Mouse (Mus musculus) gastrocnemius, postnatal 36 days (tissue): ENCODE measurements around the gene Klhl18. TPM values are rescaled to one million over a fixed set of nuclear protein-coding genes. Genes with fewer than 3 reads are reported as not detected.

ENCODE experiments used
- DNase-seq, 2 experiments: peaks; one replicate each; pipeline ENCODE4 v3.0.0; 2022
- intact Hi-C: fragments of 180-260 bp; cut with DNase I; formaldehyde crosslinking; loops from one replicate; pipeline ENCODE4 v1.15.1; 2025
- long read RNA-seq, 2 experiments: library from polyadenylated mRNA; stranded (forward); transcript quantifications; one replicate each; pipeline ENCODE4 v2.0.0; 2021
- total RNA-seq, 2 experiments: library from RNA; stranded (reverse); gene quantifications; 2 replicates each; pipeline ENCODE4 v1.2.3; 2021

Gene Klhl18
- 1 to 10 TPM; 6.6 to 7.9 TPM for total RNA-seq
- long read RNA-seq, experiment 1, partial matches to known transcripts, result 0 of 1 reads
- long read RNA-seq, experiment 1, other reads (novel, unspliced or antisense), result 1 of 1 reads
- long read RNA-seq, experiment 2, partial matches to known transcripts, result 1 of 1 reads
- long read RNA-seq, experiment 2, other reads (novel, unspliced or antisense), result 0 of 1 reads

DNA sequence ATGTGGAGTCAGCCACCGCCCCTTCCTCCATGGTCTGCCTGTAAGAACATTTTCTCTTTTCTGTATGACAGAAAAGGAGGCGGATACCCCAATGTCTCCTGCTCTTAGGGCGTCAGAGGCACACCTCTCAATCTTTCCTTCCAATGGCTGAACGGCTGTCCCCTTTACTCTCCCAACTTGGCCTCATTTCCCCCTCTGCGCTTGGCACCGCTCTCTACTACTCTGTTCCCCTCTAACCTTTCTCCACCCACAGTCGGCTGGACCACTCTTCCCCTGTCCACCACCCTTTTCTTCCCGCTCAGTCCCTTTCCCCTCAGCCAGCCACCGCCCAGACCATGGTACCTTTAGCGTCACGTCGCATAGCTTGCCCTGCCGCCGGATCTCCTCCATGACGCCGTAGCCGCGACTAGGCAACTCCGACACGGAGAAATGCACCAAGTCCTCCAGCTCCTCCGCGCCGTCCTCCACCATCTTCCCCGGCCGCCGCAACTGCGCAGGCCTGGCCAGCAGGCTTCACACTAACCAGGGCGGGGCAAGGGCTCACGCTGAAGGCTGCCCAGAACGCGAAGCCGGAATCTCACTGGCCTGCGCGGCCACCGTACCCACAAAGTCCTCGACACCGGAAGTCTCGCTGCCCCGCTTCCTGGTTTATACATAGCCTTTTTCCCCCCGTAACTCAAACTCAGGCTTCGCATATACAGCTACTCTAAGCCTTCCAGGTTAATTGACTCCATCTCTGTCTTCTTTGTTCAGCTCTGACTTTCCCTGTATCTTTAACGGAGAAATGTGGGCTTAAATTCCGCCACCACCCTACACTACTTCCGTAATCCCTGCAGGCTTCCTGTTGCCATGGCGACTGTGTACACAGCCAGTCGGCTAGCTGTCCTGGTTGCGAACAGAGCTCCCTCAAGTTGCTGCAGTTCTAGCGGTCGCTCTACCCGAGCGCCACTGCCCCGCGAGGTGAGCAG is at the start of gene Klhl18, which contains the start of gene Kif9:
TSS of gene Klhl18 (minus strand) at position 571 of the 968 bp plus-strand sequence.
TSS of gene Kif9 (plus strand) at position 835 of the 968 bp plus-strand sequence.
- DNase-seq, result peak; percentile 95
- intact Hi-C loops, result loop anchor here (2.0 kb wide), 1 partner anchor 56 kb away; the partner anchor contains the start of gene Setd2

DNA sequence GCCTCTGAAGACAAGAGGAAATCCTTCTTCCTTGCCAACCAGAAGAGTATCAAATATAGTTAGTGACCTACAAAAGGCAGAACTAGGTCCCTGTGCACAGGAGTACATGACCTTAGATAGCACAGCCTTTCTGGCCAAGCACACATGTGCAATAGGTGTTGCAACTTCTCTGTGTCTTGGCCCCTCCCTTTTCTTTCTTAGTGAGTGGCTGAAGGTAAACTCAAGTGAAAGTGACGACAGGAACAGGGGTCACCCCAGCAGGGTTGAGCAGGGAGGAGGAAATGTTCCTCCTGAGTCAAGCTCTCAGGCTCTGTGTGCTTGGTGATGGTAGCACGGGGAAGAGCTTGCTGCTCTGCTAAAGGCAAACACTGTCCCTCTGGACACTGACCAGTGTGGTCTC is 49.2 kb upstream of the Klhl18 start:
- no peak for DNase-seq
- intact Hi-C loops, result no loop called here

DNA sequence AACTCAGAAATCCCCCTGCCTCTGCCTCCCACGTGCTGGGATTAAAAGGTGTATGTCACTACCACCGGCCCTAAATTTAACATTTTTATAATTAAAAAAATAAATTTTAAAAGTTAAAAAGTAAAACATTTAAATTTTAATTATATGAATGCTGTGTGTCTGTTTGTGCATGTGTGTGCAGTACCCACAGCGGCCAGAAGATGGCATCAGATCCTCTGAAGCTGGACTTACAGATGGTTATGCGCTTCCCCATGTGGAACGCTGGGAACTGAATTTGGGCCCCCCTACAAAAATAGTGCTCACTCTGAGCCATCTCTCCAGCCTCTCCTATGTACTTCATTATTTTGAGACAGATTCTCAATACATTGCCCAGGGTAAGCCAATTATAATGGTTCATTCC is 14.4 kb upstream of the Klhl18 start:
- intact Hi-C loops, result no loop called here
- no peak for DNase-seq

- no peak for DNase-seq
- intact Hi-C loops, result no loop called here
Observed at GRCm38 (mm10) chr9:110488841-110489240, 12.3 kb upstream of the Klhl18 start.

DNA sequence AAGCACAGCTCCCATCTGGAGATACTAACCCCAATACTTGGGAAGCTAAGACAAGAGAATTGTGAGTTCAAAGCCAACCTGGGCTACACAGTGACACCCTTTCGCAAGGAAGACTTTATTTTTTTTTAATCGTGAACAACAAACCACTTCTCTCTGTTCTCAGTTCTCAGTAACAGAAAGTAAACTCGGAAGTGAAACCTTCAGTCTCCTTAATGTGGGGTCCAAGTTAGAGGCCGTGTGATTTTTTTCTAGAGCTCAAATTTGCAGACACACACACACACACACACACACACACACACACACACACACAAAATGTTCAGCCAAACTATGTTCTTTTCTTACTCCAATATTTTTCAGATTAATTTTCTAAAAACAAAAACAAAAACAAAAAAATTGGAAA is 2.1 kb upstream of the Klhl18 start:
- intact Hi-C loops, result no loop called here
- no peak for DNase-seq

DNA sequence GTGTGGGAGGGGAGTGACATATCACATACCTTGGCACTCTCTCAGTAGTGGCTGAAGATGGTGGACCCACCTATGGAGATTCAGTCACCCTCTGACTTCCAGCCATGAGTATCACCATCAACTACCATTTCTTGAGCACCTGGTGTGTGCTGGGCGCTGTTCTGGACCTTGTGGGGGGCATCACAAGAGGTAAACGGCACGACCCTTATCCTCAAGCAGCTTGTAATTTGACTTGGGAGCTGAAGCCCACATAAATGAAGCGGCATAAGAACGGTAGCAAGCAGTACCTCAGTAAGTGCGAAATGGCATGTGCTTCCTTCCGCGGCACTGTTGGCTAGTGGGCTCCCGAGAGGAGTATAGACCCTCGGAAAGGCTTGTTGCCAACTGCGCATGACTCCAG is 1.5 kb upstream of the Klhl18 start:
- no peak for DNase-seq
- intact Hi-C loops, result loop anchor here (2.0 kb wide), 1 partner anchor 55 kb away; the partner anchor contains the start of gene Setd2

DNA sequence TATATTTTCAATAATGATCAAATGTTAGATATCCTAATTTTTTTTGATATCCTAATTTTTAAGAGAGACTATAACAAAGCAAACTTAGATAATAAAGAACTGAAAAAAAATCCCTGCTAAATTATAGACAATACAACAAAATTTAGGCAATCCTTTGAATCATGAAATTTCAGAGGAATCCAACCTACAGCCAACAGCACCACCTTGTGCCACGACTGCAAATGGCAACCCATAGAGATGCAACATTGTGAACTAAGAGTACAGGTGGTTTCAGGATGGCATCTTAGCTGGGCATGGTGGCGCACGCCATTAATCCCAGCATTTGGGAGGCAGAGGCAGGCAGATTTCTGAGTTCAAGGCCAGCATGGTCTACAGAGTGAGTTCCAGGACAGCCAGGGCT is 10.3 kb downstream of the Klhl18 start:
- no peak for DNase-seq
- intact Hi-C loops, result no loop called here

DNA sequence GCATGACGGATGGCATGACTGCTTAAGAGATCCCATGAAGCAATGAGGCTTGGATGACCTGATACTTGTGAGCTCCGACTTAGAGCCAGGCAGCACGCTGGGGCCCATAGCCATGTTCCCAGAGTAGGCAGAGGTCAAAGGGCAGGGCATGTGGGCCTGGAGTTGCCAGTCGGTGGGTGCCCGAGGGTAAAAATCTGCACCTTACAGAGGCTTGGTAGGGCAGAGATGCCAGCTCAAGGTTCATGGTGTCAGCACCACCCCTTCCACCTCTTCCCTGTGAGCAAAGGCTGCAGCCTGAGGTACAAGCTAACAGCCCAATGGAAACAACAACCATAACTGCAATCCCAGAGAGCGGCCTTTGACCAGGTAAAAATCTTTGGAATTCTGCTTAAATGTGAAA is 11.2 kb downstream of the Klhl18 start:
- intact Hi-C loops, result no loop called here
- no peak for DNase-seq

DNA sequence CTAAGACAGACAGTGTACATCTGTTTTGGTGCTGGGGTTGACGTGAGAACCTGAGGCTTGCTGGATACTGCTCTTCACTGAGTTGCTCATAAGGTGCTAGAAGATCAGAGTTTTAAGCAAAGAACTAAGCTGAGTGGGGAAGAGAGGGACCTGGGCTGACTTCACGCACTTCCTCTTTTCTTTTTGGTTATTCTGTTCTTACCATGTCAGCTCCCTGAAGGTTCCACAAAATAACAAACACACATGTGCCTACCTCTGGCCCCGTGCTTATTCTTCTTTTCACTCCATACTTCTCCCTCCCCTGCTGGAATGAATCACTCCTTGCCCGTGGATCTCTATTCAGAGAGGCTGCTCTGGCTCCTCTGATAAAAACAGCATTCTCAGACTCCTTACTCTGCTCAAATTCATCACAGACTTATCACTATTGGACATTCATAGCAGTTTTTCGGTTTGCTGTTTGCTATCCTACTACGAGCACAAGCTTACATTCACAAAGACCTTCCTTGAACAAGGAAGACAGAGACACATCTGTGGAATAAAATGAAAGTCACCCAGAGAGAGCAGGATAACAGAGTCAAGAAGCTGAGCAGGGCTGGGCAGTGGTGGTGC is 12.4 kb downstream of the Klhl18 start:
- intact Hi-C loops, result loop anchor here (5.0 kb wide), 1 partner anchor 238 kb away; no protein-coding TSS in a partner anchor
- no peak for DNase-seq

DNA sequence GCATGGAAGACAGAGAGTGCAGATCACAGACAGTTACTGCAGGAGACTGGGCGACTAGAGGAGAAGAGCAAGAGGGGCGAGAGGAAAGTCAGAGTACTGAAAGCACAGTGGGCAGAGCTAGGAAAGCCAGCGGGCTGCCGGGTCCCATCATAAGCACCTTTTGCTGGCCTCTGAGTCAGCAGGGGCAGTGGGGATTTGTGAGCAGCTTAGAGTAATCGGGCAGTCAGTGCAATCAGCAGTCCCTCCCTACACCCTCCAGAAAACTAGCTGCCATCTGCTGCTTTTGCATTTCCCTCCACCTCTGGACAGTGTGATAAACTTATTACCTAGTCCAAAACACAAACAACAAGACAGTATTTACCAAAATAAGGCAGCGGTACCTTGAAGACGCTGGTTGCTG is 14.2 kb downstream of the Klhl18 start:
- no peak for DNase-seq
- intact Hi-C loops, result loop anchor here (5.0 kb wide), 1 partner anchor 240 kb away; no protein-coding TSS in a partner anchor

GRCm38 (mm10) chr9:110460884-110461815 is 15.3 kb downstream of the Klhl18 start:
- intact Hi-C loops, result loop anchor here (5.0 kb wide), 1 partner anchor 241 kb away; no protein-coding TSS in a partner anchor
- DNase-seq, result no peak

DNA sequence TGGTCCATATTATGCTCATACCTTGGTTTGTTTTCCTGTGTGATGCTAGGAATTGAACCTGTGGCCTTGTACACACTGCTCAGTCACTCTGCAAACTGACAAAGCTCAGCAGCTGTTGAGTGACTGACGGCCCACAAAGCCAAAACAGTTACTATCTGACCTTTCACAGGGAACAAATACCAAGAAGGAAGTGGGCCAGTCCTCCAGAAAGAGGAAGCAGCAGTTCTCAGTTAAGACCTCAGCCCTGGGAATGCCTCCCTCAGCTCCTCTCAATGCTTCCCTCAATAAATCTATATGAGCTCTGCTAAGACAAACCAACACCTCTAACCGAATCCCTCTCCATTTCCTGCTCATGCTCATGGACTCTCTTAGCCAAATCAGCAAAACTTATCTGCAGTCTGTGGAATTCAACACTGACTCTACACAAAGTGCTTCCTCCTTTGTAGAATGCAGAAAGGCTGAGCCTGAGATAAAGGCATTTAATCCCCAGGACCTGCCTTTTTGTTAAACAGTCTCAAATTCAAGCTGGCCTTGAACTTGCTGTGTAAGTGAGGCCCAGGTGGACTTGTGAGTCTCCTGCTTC is 17.3 kb downstream of the Klhl18 start:
- no peak for DNase-seq
- intact Hi-C loops, result no loop called here

GRCm38 (mm10) chr9:110457926-110458325 is 18.6 kb downstream of the Klhl18 start:
- no peak for DNase-seq
- intact Hi-C loops, result no loop called here

DNA sequence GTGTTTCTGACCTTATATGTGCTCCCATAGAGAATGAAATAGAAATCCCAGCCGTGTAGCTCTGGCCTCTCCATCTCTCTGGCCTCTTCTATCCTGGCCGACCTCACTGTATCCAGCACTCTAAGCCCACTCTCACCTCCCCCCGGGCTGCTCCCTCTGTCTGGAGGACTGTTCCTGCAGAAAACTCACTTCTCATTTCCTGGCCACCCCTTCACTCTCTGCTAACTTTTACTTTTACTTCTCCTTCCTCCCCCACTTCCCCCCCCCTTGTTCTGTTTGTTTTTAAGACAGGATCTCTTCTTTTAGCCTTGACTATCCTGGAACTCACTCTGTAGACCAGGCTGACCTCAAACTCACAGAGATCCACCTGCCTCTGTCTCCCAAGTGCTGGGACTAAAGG is 24.0 kb downstream of the Klhl18 start:
- intact Hi-C loops, result no loop called here
- DNase-seq, result no peak

GRCm38 (mm10) chr9:110448857-110449617 is 27.5 kb downstream of the Klhl18 start:
- intact Hi-C loops, result loop anchor here (2.0 to 5.0 kb wide), 2 partner anchors 182 to 263 kb away; no protein-coding TSS in a partner anchor
- DNase-seq, result peak; percentile 58 to 69

DNA sequence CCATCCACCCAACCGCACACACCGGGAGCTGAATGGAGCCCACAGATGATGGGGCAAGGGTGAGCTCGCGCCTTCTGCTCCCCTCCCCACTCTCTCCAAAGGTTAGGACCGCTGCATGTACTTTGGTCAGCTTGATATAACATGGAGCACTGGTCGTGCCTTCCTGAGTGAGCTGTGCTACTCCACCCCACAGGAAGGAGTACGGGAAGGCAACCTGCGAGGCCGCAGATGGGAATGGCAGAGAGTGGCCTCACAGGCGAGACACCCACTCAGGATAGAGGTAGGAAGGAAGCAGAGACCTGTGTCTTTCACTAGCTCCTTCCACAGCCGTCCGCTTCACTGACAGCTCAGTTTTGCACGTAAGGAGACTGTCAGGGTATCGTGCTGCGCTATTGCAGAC is 28.1 kb downstream of the Klhl18 start:
- intact Hi-C loops, result loop anchor here (2.0 to 5.0 kb wide), 2 partner anchors 182 to 264 kb away; no protein-coding TSS in a partner anchor

DNA sequence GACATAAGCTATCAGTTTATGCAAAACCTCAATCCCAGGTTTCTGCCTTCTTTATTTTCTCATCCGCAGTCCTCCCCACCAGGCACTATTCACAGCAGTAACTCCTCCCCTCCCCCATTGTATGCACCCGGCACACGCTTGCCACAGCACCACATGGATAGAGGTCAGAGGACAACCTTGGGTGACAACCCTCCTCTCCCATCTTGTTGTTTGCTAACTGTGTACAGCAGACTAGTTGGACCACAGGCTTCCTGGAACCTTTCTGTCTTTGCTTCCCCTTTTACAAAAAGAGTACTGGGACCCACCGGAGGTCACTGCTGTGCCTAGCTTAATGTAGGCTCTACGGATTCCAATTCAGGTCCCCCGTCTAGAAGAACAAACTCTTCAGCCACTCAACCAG is 35.9 kb downstream of the Klhl18 start:
- intact Hi-C loops, result no loop called here
- DNase-seq, result no peak

More for the DNA sequence above, 28.1 kb downstream of the Klhl18 start:
- no peak for DNase-seq

- no peak for DNase-seq
- intact Hi-C loops, result no loop called here
Observed at GRCm38 (mm10) chr9:110440049-110440448, 36.4 kb downstream of the Klhl18 start.

DNA sequence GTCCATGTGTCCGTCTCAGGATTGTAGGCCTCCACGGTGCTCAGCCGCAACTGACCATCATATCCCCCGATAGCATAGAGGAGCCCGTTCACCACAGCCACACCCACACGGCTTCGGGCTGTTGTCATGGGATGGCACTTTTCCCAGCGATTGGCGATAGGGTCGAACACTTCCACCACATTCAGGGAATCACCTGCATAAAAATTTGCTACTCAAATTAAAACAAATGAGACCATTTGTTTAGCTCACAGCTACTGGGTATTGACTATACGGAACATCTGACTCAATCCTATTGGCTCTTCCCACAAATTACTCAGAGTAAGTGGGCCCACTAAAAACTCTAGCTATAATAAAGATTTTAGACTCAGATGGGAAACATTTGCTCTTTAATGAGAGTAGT is 40.5 kb downstream of the Klhl18 start:
- DNase-seq, result no peak
- intact Hi-C loops, result no loop called here
